Mouse (Mus musculus) gonadal fat pad, adult 2 months (tissue): ENCODE data around the gene Tmem205. TPM values are rescaled to one million over a fixed set of nuclear protein-coding genes. Genes with fewer than 3 reads are reported as not detected.

ENCODE experiments used
- DNase-seq: peaks from one replicate; pipeline ENCODE4 v3.0.0-alpha.2; 2012; ENCODE audit warnings: low read depth
- polyA plus RNA-seq: library from polyadenylated mRNA; depleted of rRNA; stranded (reverse); fragments of >200 nt; gene quantifications from 2 replicates; pipeline ENCODE4 v1.2.3, GENCODE M21; 2012; rRNA removed

Tmem205 gene
- 174 and 269 TPM in 2 replicates for polyA plus RNA-seq

DNA sequence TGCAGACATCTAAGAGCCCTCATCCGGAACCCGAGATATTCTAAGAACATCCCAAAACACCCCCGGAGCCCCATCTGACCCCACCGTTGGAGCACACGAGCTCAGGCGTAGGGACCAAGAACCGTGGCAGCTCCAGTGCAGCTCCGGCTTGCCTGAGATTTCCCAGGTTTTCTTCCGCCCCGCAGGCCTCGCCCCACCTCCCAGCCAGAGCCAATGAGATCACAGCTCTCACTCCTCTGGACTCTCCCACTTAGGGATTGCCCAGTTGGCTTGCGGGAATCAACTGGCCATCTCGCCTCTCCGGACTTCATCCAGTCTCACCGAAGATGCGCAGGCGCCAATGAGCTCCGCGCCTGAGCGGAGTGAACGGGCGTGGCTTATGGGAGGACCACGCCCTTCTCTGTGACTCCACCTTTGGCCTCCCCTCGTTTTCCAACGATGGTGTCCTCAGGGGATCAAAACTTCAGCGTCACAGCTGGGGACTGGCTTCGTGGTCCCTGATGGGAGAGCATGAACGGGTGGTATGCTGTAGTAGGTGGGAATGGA lies at the start of gene Tmem205, which contains the start of gene Ccdc159:
Gene Tmem205 (minus strand): TSS at position 349 of the 546 bp plus-strand sequence.
Gene Ccdc159 (plus strand): TSS at position 264 of the 546 bp plus-strand sequence.
- DNase-seq = peak; percentile 91

DNA sequence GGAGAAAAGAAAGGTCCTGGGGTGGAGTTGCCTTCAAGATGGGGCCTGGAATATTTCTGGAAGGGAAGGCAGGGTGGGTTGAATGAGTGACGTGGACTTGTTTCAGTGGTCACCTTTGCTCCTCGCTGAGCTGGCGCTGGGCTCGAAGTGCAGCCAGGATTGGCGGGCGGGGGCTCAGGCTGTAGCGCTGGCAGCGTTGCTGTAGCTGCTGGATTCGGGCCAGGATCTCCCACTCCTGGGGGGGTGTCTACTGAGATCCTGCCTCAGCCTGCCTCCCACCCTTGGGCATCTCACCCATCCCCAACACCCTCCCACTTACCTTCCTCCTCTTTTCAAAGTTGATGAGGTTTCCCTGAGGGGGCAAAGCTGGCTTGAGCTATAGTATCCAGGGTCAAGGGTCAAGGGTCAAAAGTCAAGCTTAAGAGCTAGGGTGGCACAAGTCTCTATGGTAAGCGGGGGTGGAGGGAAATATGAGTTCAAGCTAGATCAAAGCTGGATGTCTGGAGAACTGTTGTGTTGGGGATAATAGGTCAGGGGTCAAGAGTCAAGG lies 49.3 kb upstream of the Tmem205 start:
- no peak for DNase-seq

DNA sequence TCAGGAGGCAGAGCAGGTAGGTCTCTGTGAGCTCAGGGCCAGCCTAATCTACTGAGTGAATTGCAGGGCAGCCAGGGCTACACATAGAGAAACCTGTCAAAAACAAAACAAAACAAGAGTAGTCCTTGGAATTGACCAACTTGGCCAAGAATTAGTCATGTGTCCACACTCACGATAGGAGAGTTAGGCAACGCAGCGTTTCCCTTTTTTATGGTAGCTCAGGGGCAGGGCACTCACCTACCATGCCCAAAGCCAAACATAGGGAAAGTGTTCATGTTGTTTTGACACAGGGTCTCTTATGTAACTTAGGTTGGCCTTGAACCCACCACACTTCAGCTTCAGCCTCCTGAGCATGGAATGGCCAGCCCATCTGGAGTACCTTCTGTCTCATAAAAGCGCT lies 41.9 kb upstream of the Tmem205 start:
- DNase-seq = no peak

DNA sequence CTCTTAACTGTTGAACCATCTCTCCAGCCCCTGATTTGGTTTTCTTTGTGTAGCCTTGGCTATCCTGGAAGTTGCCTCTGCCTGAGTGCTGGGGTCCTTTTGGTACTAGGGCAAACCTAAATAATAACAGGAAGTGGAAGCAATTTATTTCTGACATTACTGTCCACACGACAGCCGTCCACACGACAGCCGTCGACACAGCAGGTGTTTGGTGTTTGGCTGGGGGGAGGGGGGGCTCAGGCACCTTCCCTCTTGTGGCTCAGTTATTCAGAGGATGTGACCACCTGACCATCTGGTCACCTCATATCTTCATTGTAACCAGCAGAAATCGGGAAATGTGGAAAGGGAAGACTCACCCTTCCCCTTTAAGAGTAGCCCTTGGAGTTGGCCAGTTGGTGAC lies 41.5 kb upstream of the Tmem205 start:
- no peak for DNase-seq

DNA sequence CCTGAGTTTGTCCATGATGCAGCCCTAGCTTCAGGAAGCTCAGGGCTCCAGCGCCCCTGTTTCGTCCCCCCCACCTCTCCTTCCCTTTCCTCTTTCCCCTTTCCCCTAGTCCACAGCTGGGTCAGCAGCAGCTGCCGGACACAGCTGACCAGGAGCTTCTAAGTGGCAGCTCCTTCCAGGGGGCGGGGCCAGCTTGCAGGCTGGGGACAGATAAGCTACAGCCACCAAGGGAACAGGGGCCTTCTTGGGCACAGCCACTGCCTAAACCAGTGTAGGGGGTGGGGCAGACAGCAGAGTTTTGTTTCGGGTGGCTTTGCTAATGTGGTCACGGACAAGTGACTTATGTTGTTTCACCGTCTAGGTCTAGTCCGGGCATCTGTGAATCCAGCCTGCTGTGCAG lies 36.1 kb upstream of the Tmem205 start, which contains the start of gene Epor:
Gene Epor (minus strand): TSS at position 90 of the 400 bp plus-strand sequence.
- no peak for DNase-seq

DNA sequence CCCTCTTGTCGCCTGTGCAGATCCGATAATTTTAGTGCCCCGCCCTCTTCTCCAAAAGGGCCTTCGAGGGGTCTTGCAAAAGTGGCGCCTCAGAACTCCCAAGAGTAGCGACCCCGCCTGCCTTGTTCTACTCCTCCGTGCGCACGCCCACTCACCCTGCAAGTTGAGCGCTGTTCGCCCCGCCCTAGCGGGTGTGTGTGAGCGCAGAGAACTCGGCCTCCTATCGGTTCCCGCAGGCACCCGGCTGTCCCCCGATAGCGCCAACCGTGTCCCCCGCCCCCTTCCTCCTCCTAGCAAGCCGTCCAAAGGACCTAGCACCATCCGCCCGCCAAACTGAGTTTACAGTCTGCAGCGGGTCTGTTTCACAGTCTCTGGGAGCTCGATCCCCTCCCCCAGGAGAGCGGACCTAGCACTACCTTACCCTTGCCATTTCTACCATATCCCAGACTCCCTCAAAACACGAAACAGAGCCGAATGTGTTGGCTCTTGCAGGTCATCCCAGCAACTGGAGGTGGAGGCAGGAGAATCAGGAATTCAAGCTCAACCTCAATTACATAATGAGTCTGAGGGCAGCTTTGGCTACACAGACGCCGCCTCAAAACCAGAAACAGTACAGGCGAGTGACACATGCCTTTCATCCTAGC lies 35.2 kb upstream of the Tmem205 start:
- DNase-seq = no peak

DNA sequence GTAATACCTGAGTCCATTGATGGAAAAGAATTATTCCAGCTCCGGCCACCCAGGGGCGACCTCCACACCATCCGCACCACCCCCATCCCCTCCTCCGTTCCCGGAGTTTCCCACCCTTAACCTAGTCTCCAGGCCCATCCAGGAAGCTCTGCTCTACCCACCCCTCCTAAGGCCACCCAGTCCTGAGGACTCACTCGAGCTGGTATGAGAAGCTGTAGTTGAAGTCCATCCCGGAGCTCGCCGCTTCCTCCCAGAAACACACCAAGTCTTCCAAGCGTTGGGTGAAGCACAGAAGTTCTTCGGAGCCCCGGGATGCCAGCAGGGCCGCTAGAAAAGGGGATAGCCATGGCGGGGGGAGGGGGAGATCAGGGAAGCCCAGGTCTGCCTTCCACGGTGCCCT lies 34.7 kb upstream of the Tmem205 start:
- no peak for DNase-seq

DNA sequence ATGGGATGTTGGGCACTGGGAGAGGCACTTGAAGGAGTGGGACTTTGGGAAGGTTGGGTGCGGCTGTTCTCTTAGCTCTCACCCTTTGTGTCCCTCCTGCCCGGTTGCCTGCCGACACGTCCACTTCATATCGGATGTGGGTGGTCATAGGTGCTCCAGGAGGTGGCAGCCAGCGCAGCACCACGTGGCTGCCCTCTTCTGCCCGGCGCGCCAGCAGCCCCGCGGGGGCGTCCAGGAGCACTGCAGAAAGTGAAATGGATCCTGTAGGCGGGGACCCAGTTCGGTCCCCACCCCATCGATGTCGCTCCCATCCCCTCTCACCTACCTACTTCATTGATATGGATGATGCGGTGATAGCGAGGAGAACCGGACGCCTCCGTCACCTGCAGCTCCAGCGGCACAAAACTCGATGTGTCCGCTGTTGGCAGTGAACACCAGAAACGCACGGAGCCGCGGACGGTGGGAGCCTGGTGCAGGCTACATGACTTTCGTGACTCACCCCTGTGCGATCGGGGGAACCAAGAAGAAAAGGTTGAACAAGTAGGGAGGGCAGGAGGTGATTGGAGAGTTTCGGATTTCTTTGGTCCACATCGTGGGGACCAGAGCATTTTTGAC lies 34.1 kb upstream of the Tmem205 start:
- no peak for DNase-seq

DNA sequence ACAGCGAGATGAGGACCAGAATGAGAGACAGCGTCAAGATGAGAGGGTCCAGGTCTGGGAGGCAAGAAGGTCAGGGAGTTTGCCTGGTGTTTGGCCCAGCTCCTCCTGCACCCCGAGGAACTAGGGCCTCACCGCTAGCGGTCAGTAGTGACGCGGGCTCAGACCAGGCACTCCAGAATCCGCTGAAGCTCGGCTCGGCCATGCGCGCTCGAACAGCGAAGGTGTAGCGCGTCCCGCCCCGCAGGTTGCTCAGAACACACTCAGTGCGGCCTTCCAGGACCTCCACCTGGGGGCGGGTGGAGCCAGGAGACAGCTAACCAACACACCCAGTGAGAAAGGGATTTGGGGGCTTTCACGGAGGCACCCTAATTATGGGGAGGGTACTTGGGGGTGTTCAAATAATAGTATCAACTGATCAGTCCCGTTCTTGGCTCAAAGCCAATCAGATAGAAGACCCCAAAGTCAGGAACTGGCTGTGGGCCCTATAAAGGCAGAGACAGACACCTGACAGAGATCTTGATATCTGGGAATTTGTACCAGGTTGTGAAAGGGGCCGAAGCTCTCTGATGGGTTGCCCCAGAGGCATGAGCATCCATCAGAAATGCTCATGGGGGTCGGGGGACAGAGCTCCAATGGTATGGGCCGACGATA lies 33.3 kb upstream of the Tmem205 start:
- no peak for DNase-seq

DNA sequence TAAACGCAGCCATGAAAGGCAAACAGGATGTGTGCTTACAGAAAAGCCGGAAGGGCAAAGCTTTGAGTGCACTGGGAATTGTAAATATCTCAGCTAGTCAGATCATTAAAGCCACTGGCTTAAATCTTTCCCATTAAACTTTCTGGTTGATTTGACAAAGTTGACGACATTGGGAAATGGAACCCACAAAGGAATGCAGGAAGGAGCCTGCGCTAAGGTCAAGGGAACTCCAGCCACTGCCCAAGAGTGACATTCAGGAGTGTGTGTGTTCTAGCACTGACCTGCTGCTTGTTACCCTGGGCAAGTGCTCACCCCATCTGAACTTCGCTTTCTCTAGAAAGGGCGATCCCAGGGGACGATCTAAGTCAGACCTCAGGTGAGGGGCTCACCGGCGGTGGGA lies 32.8 kb upstream of the Tmem205 start:
- DNase-seq = no peak

DNA sequence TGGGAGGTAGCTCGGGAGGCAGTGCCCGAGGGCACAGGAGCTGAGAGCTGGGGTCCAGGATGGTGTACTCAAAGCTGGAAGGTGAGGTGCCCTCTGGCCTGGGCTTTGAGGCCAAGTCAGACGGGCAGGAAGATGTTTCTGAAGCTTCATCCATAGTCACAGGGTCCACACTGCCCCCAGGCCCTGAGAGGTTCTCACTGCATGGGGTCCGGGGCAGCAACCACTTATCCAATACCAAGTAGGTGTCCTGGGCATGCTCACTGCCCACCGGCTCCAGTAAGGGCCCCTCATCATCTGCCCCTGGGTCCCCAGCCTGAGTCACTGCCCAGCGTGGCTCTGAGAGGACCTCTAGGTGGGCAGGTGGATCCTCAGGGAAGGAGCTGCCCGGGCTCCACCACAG lies 31.9 kb upstream of the Tmem205 start:
- DNase-seq = no peak

DNA sequence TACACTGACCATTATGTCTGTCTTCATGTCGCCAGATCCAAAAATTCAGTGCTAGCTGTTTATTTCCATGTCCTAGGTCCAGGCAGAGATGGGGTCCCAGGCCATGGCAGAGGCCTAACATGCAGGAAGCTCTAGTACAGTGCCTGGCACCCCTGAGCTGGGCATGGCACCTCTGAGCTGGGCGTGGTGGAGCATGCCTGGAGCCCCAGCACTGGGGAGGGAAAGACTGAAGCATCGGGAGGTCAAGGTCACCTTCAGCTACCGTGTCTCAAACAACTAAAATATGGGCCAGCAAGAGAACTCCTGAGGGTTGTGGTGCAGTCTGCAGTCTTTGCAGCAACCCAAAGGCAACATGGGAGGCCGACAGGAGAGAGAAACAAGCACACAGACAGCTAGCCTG lies 31.0 kb upstream of the Tmem205 start:
- DNase-seq = no peak

DNA sequence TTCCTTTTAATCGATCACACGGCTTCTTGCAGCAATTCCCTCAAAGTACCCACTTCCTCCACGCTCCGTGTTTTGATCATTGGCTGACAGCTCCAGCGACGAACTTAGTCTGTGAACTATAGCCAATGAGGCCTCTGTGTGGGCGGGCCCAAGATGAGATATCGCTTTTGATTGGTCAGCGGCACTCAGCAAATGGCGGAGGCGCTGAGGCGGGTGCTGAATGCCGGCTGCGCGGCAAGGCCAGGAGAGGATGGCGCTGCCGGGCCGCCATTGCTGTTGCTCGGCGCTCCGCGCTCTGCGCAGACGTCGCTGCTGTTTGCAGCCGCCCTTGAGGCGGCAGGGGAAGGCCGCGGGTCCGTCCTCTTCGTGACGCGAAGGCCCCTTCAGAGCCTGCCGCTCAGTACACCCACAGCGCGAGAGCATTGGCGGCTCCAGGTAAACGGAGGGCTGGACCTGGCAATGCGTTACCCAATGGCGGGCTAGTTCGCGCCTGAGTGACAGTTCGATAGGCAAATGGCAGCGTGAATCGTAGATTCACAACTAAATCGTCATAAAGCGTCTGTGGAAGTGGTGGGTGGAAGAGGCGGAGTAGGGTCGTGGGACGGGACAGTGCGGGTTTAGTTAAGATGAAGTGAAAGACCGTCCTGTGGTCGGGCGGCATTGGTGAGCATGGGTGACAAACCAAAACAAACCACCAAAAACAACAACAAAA lies 28.4 kb upstream of the Tmem205 start, which contains the start of gene Swsap1:
Gene Swsap1 (plus strand): TSS at position 186 of the 712 bp plus-strand sequence.
- peak; percentile 88 for DNase-seq

DNA sequence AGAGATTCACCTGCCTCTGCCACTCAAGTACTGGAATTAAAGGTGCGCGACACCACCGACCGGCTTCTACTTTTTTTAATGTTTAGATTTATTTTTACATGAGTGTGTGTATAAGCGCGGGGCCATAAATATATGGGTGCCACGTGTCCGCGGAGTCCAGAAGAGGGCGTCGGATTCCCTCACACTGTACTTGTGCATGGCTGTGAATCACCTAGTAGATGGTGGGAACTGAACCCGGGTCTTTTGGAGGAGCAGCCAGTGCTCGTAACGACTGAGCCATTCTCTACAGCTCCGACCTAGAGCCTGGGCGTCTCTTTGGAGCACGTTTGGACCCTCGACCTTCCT lies 27.8 kb upstream of the Tmem205 start:
- no peak for DNase-seq

DNA sequence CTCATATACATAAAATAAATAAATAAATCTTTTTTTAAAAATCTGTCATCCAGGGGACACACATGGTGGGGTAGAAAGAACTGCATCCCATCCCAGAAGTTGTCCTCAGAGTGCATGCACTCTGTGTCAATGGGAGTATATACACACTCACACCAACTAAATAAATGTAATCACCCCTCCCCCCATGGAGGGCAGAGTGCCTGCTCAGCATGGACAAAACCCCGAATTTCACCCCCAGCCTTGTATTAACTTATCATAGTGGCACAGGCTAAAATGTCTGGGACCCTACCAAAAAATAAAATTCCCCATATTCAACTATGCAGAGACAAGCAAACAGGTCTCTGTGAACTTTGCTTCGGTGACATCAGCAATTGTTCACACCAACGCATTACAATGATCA lies 27.3 kb upstream of the Tmem205 start:
- DNase-seq = no peak

DNA sequence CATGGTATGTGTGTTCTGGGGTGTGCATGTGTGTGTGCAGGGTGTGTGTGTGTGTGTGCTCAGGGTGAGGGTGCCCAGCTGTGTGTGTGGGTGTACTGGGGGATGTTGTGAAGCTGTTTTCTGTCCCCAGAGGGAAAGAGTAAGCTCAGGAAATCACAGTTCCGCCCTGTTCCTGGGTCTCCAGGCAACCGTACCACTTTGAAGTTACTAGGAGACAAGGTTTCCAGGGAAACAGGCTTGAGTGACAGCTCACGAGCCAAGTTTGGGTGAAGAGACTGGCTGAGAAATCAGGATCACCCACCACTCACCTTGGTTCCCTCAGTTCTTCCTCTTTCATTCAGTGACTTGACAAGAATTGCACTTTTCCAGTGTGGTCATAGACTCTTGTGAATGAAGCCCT lies 26.2 kb upstream of the Tmem205 start:
- DNase-seq = no peak

DNA sequence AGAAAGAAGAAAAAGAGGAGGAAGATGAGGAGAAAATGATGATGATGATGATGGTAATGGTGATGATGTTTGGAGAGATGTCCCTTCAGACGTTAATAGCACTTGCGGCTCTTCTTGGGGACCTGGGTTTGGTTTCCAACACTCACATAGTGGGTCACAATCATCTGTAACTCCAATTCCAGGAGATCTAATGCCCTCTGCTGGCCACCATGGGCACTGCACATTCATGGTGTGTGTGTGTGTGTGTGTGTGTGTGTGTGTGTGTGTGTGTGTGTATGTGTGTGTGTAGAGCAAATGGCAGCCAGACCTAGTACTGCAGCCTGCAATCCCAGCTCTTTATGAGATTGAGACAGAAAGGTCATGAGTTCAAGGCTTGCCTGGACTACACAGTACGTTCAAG lies 24.6 kb upstream of the Tmem205 start:
- DNase-seq = no peak

DNA sequence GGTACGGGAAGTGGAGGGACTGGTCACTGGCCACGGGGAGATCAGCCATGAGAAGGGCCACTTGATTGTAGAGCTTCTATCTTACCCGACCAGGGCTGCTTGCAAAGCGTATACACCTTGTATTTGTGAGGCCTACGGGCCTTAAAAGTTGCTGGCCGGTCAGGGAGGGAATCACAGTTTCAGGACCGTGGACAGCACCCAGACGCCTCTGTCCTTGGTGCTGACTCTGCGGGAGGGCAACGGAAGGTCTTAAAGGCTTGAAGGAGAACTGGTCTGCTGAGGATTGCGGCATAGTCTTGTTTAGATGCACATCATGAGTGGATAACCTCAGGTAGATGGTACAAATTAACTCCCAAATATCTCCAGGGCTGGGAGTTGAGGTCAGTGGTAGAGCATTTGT lies 23.0 kb upstream of the Tmem205 start:
- no peak for DNase-seq

DNA sequence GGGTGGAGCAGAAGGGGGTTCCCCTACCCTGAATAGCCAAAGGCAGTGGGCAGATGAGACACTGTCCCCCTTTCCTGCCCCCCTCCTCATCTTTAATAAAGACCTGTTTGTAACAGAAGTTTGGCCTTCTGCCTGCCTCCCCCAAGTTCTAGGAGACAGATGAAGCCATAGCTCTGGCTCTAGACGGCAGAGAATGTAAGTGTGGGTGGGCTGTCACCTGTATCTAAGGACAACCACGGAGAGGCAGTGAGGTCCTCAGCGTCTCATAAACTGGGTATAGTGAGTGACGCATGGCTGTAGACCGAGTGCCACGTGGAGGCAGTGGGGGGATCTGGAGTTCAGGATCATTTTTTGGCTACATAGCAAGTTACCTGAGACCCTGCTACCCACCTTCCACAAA lies 21.4 kb upstream of the Tmem205 start:
- no peak for DNase-seq

DNA sequence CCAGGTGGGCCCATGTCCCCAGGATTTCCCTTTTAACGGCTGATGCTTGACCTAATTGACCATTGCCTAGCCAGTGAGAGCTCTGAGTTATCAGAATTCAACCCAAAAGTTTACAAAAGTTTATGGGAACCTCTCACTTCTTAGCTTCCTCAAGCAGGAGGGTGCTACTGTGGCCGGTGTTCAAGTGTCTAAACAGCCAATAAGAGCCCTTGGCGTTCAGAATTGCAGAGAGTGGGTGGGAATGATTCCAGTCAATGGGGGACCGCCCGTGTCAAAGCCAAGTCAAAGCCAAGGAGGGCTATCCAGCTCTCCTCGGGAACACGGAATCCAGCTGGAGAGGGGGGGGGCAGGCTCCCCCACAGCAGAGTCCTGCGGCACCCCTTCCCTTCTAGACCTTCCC lies 20.8 kb upstream of the Tmem205 start:
- DNase-seq = no peak

DNA sequence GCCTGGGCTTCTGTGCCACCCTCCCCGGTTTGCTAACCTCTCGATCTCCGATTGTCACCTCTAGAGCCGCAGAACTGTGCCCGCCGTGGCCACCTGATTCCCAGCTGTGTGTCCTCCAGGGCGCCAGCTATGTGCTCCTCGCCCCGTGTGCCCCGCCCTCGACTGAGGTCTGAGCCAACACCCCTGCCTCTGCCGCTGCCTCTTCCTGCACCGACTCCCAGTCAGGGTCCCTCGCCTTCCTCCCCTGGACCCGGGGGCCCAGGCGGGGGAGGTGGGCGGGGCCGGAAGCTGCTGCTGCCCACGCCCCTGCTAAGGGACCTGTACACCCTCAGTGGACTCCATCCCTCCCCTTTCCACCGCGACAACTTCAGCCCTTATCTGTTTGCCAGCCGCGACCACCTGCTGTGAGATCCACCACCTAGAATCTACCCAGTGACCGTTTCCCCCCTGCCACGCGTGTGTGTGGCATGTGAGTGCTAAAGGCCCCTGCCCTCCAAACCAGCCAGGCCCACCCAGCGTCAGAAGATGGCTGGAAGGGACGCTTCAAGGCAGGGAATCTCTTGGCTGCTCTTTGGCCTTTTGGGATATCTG lies 20.3 kb upstream of the Tmem205 start:
- DNase-seq = no peak

DNA sequence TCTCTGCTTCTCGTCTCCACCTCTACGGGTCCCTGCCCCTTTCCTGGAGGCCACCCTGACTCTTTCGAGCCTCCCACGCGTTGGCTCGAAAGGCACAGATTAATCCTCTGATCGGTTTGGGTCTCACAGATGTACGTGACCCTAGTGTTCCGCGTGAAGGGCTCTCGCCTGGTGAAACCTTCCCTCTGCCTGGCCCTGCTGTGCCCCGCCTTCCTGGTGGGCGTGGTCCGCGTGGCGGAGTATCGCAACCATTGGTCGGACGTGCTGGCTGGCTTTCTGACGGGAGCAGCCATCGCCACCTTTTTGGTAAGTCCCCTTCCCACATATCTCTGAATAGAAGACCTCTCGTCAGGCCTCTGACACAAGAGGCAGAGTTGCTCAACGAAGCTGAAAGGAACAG lies 16.9 kb upstream of the Tmem205 start:
- DNase-seq = no peak
